In the genomic region with DNA sequence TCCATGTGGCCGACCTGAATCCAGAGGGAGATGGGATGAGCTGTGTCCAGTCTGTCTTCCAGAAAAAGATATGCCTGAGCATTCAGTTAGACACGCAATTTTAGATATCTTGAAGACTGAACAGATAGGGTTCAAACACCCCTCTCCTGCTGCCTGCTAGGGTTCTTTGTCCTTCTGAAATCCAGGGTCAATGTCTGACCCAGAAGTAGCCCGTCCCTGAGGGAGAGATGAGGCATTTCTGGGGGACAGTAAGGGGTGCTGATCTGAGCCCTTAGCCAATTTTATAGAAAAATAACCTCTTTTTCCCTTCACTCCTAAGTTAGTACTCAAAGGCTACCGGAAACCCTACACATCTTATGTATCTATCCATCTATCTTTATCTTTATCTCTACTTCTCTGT, we compare ENCODE assay signal across 24 mouse cellular contexts. TPM values are rescaled to one million over a fixed set of nuclear protein-coding genes. Genes with fewer than 3 reads are reported as not detected.
DNase-seq lines count a peak whose midpoint lies in the region; ATAC-seq and TF ChIP-seq lines count a peak whose summit lies in the region.
"Had no signal": no experiment of that assay in that cellular context is flagged by ENCODE, and none has a peak within 500 bp of the region (broad histone marks: within the 10 kb centered on the region; RNA-seq: fewer than 3 reads in every experiment).

No protein-coding gene starts in this region.

- peak overlapping the region; percentile 88 for H3K4me2 ChIP-seq in forebrain, embryonic 13.5 days
- peak overlapping the region; percentile 56 for H3K4me2 ChIP-seq in hindbrain, embryonic 14.5 days (replicated peaks)
- H3K4me2 ChIP-seq: liver, embryonic 12.5 days; lung, embryonic 14.5 days; neural tube, embryonic 13.5 days had no signal

- H3K36me3 ChIP-seq in forebrain, embryonic 13.5 days (ENCODE audit: poor library complexity, severe bottlenecking) = no peaks in the 10 kb centered on the region
- no peaks in the 10 kb centered on the region for H3K36me3 ChIP-seq in hindbrain, embryonic 14.5 days (replicated peaks; ENCODE audit: control insufficient read depth, insufficient read depth)
- H3K36me3 ChIP-seq: liver, embryonic 12.5 days; neural tube, embryonic 13.5 days had no signal

- H3K9me3 ChIP-seq in forebrain, embryonic 13.5 days (replicated peaks) = no peaks in the 10 kb centered on the region
- H3K9me3 ChIP-seq in hindbrain, embryonic 14.5 days (ENCODE audit: control insufficient read depth, low read length) = no peaks in the 10 kb centered on the region
- H3K9me3 ChIP-seq: liver, embryonic 12.5 days; neural tube, embryonic 13.5 days had no signal

- H3K4me1 ChIP-seq in forebrain, embryonic 13.5 days = peaks cover 93% of the 10 kb centered on the region
- H3K4me1 ChIP-seq in hindbrain, embryonic 14.5 days (replicated peaks; ENCODE audit: control insufficient read depth, insufficient read depth, low read length) = no peaks in the 10 kb centered on the region
- H3K4me1 ChIP-seq in olfactory bulb, adult 2 months (ENCODE audit: control insufficient read depth, insufficient read depth, low read length) = peaks cover 30% of the 10 kb centered on the region

- ATAC-seq in forebrain, embryonic 13.5 days = no peak
- no peak for ATAC-seq in hindbrain, embryonic 14.5 days (ENCODE audit: low FRiP score)
- ATAC-seq: liver, embryonic 12.5 days had no signal

- no peak for TF ChIP-seq CTCF in layer of hippocampus, adult 2 months (conservative IDR thresholded peaks at IDR 0.05)
- no peak for TF ChIP-seq CTCF in olfactory bulb, adult 2 months (IDR thresholded peaks at IDR 0.05; ENCODE audit: insufficient read depth, low read depth, low read length)

- H3K27ac ChIP-seq in layer of hippocampus, adult 2 months = peak overlapping the region; percentile 10; the same call in 1 of the 2 replicates
- peak overlapping the region; percentile 97 for H3K27ac ChIP-seq in forebrain, embryonic 13.5 days
- no peak overlapping the region for H3K27ac ChIP-seq in hindbrain, embryonic 14.5 days
- H3K27ac ChIP-seq in olfactory bulb, adult 2 months (ENCODE audit: insufficient read depth, low read depth, low read length) = peak overlapping the region; percentile 70
- H3K27ac ChIP-seq: gastrocnemius, adult 2 months; heart, adult 2 months; liver, embryonic 12.5 days; macrophage; neural tube, embryonic 13.5 days had no signal

- TF ChIP-seq POLR2A in olfactory bulb, adult 2 months (IDR thresholded peaks at IDR 0.05; ENCODE audit: insufficient read depth, low read depth, low read length) = no peak

- DNase-seq in layer of hippocampus, adult 2 months (ENCODE audit: low spot score in 2 of 2) = no peak
- no peak for DNase-seq in layer of hippocampus, postnatal 10 days (ENCODE audit: low spot score in 2 of 2)
- DNase-seq in hindbrain, embryonic 14.5 days (ENCODE audit: low spot score) = no peak
- DNase-seq in left cerebral cortex, adult 9 months (ENCODE audit: low spot score in 2 of 2) = no peak
- DNase-seq in adrenal gland, postnatal 36 days = no peak
- DNase-seq: adrenal gland, adult 2 months; cerebellum, adult 11-12 months; cerebellum, postnatal 25 days; gastrocnemius, adult 2 months; heart, adult 2 months; kidney, adult 18-20 months; kidney, postnatal 25 days; lung, embryonic 14.5 days; retina, postnatal 1 day; right cerebral cortex, postnatal 4 days; thymus, postnatal 25 days had no signal

- WGBS in forebrain, embryonic 13.5 days = 16% methylated on average over 4 of the region's 4 CpGs
- 10% methylated on average over 4 of the region's 4 CpGs for WGBS in hindbrain, embryonic 14.5 days
- 47% methylated on average over 4 of the region's 4 CpGs for WGBS in olfactory bulb, adult 2 months

- peak overlapping the region; percentile 91 for H3K9ac ChIP-seq in forebrain, embryonic 13.5 days
- H3K9ac ChIP-seq in hindbrain, embryonic 14.5 days = no peak overlapping the region
- H3K9ac ChIP-seq: liver, embryonic 12.5 days; lung, embryonic 14.5 days; neural tube, embryonic 13.5 days had no signal

- H3K4me3 ChIP-seq in layer of hippocampus, adult 2 months = no peak overlapping the region
- peak overlapping the region; percentile 59 for H3K4me3 ChIP-seq in forebrain, embryonic 13.5 days
- H3K4me3 ChIP-seq in hindbrain, embryonic 14.5 days (replicated peaks; ENCODE audit: low read length) = no peak overlapping the region
- no peak overlapping the region for H3K4me3 ChIP-seq in olfactory bulb, adult 2 months (ENCODE audit: insufficient read depth, low read depth, low read length)
- H3K4me3 ChIP-seq: gastrocnemius, adult 2 months; heart, adult 2 months; liver, embryonic 12.5 days; neural tube, embryonic 13.5 days had no signal

- H3K27me3 ChIP-seq in forebrain, embryonic 13.5 days = peaks cover 67% of the 10 kb centered on the region
- peaks cover 77% of the 10 kb centered on the region for H3K27me3 ChIP-seq in hindbrain, embryonic 14.5 days (ENCODE audit: control insufficient read depth, insufficient read depth, low read length)

RNA-seq across cellular contexts. Expression of a gene that starts 7.2 kb away (rescaled TPM):
- total RNA-seq in layer of hippocampus, adult 2 months (2021) = 10 to 100 TPM; 11.8 TPM
- total RNA-seq in layer of hippocampus, postnatal 10 days (2021) = 10 to 100 TPM; 11.6 to 12.1 TPM
- polyA plus RNA-seq in forebrain, embryonic 13.5 days (2015; fragmentation: Nextera tagmentation; extraction: Ambion mirVana) = 7.7 and 8.8 TPM in 2 replicates
- polyA plus RNA-seq in hindbrain, embryonic 14.5 days (2014; fragmentation: Nextera tagmentation; extraction: Ambion mirVana) = 1.9 and 2.5 TPM in 2 replicates
- not detected in 2 replicates for polyA plus RNA-seq in olfactory bulb, adult 2 months (2012; ENCODE audit: insufficient read depth, insufficient read length, low replicate concordance, missing spikeins)
- not detected for total RNA-seq in adrenal gland, postnatal 36 days (2021)
- total RNA-seq: adrenal gland, adult 2 months; CH12.LX; gastrocnemius, adult 2 months; heart, adult 2 months; monocyte, adult 5-6 weeks had no signal
- polyA plus RNA-seq: heart, adult 2 months; heart, embryonic 16.5 days; liver, embryonic 12.5 days; macrophage had no signal

Comparison
In these comparisons a context has a peak if more than half of its experiments do, and no peak if none do; other contexts are left out.
1. RNA of a gene that starts 7.2 kb away (total RNA-seq): 11.6 to 12.1 TPM in layer of hippocampus, postnatal 10 days and 11.8 TPM in layer of hippocampus, adult 2 months; not detected in adrenal gland, postnatal 36 days; every median in the first group is over 10 times any median in the second.